Comparison of ENCODE assay signal across 29 mouse cellular contexts in the genomic region with DNA sequence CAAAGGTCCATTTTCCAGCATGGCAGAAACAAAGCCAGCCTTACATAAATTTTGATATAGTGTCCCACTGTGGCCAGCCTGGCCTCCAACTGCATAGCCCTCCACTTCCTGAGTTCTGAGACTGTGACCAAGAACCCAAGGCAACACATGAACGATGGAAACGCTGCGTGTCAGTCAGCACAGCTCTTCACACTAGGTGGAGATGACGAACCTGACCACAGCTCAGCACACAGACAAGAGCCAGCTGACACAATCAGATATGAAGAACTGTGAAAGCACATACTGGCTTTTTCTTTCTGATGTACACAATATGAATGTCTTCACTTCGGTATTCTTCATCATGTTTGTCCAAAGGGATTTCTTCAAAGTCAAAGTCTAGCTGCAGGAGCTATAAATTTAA. TPM values are rescaled to one million over a fixed set of nuclear protein-coding genes. Genes with fewer than 3 reads are reported as not detected.
DNase-seq lines count a peak whose midpoint lies in the region; ATAC-seq lines count a peak whose summit lies in the region.
"Had no signal": no experiment of that assay in that cellular context is flagged by ENCODE, and none has a peak within 500 bp of the region (broad histone marks: within the 10 kb centered on the region; RNA-seq: fewer than 3 reads in every experiment).

No protein-coding gene starts in this region.

- peaks cover 7% of the 10 kb centered on the region for H3K36me3 ChIP-seq in intestine, embryonic 16.5 days (ENCODE audit: control insufficient read depth, insufficient read depth, low read length)
- H3K36me3 ChIP-seq in intestine, embryonic 15.5 days: peaks cover 12% of the 10 kb centered on the region; the same call in 1 of the 2 replicates
- H3K36me3 ChIP-seq in liver, embryonic 15.5 days (replicated peaks): peaks cover 34% of the 10 kb centered on the region

- peak; percentile 45 for DNase-seq in T-cell, adult 2 months (ENCODE audit: low spot score)
- peak; percentile 66 to 83 for DNase-seq in natural killer cell, adult 2 months (ENCODE audit: low spot score in 2 of 2)
- DNase-seq in frontal cortex, postnatal 36 days (ENCODE audit: low spot score in 2 of 2): no peak
- no peak for DNase-seq in lung, postnatal 25 days (ENCODE audit: low spot score)
- DNase-seq: adrenal gland, postnatal 10 days; cerebellum, adult 8-10 months; cerebellum, postnatal 36 days; gastrocnemius, postnatal 10 days; heart, adult 11 months; kidney, adult 2 months; kidney, postnatal 10 days; retina, postnatal 1 day; right cerebral cortex, postnatal 25 days; spleen, adult 18-20 months; thymus, postnatal 14 days had no signal

- no peak overlapping the region for H3K4me2 ChIP-seq in intestine, embryonic 16.5 days (ENCODE audit: low read depth, low read length)
- no peak overlapping the region for H3K4me2 ChIP-seq in intestine, embryonic 15.5 days (replicated peaks)
- peak overlapping the region; percentile 37; the same call in 1 of the 2 replicates for H3K4me2 ChIP-seq in liver, embryonic 15.5 days
- H3K4me2 ChIP-seq: embryonic facial prominence, embryonic 15.5 days; heart, embryonic 11.5 days; limb, embryonic 15.5 days; lung, embryonic 15.5 days; midbrain, embryonic 12.5 days; neural tube, embryonic 13.5 days had no signal

- no peak overlapping the region for H3K4me3 ChIP-seq in intestine, embryonic 16.5 days (ENCODE audit: low read length)
- H3K4me3 ChIP-seq in intestine, embryonic 15.5 days (replicated peaks): no peak overlapping the region
- no peak overlapping the region for H3K4me3 ChIP-seq in liver, embryonic 15.5 days (replicated peaks)
- H3K4me3 ChIP-seq: embryonic facial prominence, embryonic 15.5 days; hindbrain, embryonic 10.5 days; left cerebral cortex, adult 2 months; limb, embryonic 15.5 days; lung, embryonic 15.5 days; midbrain, embryonic 12.5 days; neural tube, embryonic 13.5 days had no signal

- no peaks in the 10 kb centered on the region for H3K27me3 ChIP-seq in intestine, embryonic 16.5 days (replicated peaks; ENCODE audit: control insufficient read depth, insufficient read depth, low read length)
- H3K27me3 ChIP-seq in intestine, embryonic 15.5 days (replicated peaks): no peaks in the 10 kb centered on the region
- H3K27me3 ChIP-seq in liver, embryonic 15.5 days: no peaks in the 10 kb centered on the region
- H3K27me3 ChIP-seq: embryonic facial prominence, embryonic 15.5 days; limb, embryonic 15.5 days; lung, embryonic 15.5 days; midbrain, embryonic 12.5 days; neural tube, embryonic 13.5 days had no signal

- H3K9me3 ChIP-seq in intestine, embryonic 16.5 days (ENCODE audit: control insufficient read depth, low read length): no peaks in the 10 kb centered on the region
- H3K9me3 ChIP-seq in intestine, embryonic 15.5 days: no peaks in the 10 kb centered on the region
- no peaks in the 10 kb centered on the region for H3K9me3 ChIP-seq in liver, embryonic 15.5 days (replicated peaks)
- H3K9me3 ChIP-seq: embryonic facial prominence, embryonic 15.5 days; hindbrain, embryonic 10.5 days; limb, embryonic 15.5 days; lung, embryonic 15.5 days; midbrain, embryonic 12.5 days; neural tube, embryonic 13.5 days had no signal

- WGBS in intestine, embryonic 16.5 days: 84% methylated on average over 5 of the region's 5 CpGs
- WGBS in intestine, embryonic 15.5 days: 90% methylated on average over 5 of the region's 5 CpGs
- WGBS in liver, embryonic 15.5 days (ENCODE audit: insufficient replicate concordance): 41% methylated on average over 5 of the region's 5 CpGs

- H3K9ac ChIP-seq in intestine, embryonic 16.5 days (ENCODE audit: low read depth, low read length): no peak overlapping the region
- no peak overlapping the region for H3K9ac ChIP-seq in intestine, embryonic 15.5 days
- no peak overlapping the region for H3K9ac ChIP-seq in liver, embryonic 15.5 days
- H3K9ac ChIP-seq: embryonic facial prominence, embryonic 15.5 days; limb, embryonic 15.5 days; lung, embryonic 15.5 days; midbrain, embryonic 12.5 days; neural tube, embryonic 13.5 days had no signal

- H3K27ac ChIP-seq in intestine, embryonic 16.5 days (ENCODE audit: low read length): peak overlapping the region; percentile 61
- H3K27ac ChIP-seq in intestine, embryonic 15.5 days: no peak overlapping the region
- H3K27ac ChIP-seq in liver, embryonic 15.5 days (replicated peaks): no peak overlapping the region; the same call in 1 of the 2 replicates
- H3K27ac ChIP-seq: embryonic facial prominence, embryonic 15.5 days; hindbrain, embryonic 10.5 days; left cerebral cortex, adult 2 months; limb, embryonic 15.5 days; lung, embryonic 15.5 days; macrophage; midbrain, embryonic 12.5 days; neural tube, embryonic 13.5 days had no signal

- H3K4me1 ChIP-seq in intestine, embryonic 16.5 days (ENCODE audit: control insufficient read depth, insufficient read depth, low read length): 0 out of 2 replicates have a peak, but pooled peaks cover 4% of the 10 kb centered on the region
- H3K4me1 ChIP-seq in intestine, embryonic 15.5 days (replicated peaks): 0 out of 2 replicates have a peak, but pooled peaks cover 6% of the 10 kb centered on the region
- H3K4me1 ChIP-seq in liver, embryonic 15.5 days (replicated peaks): peaks cover 37% of the 10 kb centered on the region

- ATAC-seq in intestine, embryonic 16.5 days: no peak
- no peak for ATAC-seq in intestine, embryonic 15.5 days
- no peak for ATAC-seq in liver, embryonic 15.5 days (ENCODE audit: insufficient read depth)
- ATAC-seq: forebrain, embryonic 14.5 days; hindbrain, embryonic 16.5 days had no signal

RNA-seq across cellular contexts. Expression of a gene that starts 3.2 kb away (rescaled TPM):
- polyA plus RNA-seq in intestine, embryonic 16.5 days (2015; fragmentation: Nextera tagmentation; extraction: Ambion mirVana): 23.7 and 24.2 TPM in 2 replicates
- polyA plus RNA-seq in intestine, embryonic 15.5 days (2015; fragmentation: Nextera tagmentation; extraction: Ambion mirVana): 25.6 and 26.7 TPM in 2 replicates
- 11.4 and 12.8 TPM in 2 replicates for polyA plus RNA-seq in liver, embryonic 15.5 days (2015; fragmentation: Nextera tagmentation; extraction: Ambion mirVana)

Comparison
In these comparisons a context has a peak if more than half of its experiments do, and no peak if none do; other contexts are left out.
1. DNase-seq: peak in T-cell, adult 2 months (single experiment) and natural killer cell, adult 2 months (2 of 2); none in frontal cortex, postnatal 36 days (0 of 2) and lung, postnatal 25 days (single experiment).